Mouse (Mus musculus) intestine, embryonic 16.5 days (tissue): ENCODE data around the gene Spata17. TPM values are rescaled to one million over a fixed set of nuclear protein-coding genes. Genes with fewer than 3 reads are reported as not detected.

Source experiments
- ATAC-seq: fragments of 200-750 bp; cut with Nextera tagmentation; 2 replicates; pipeline ENCODE4 v1.8.0; 2017; ENCODE audit warnings: moderate TSS enrichment, moderate library complexity
- H3K27ac ChIP-seq: fragments of 300-500 bp; sonication (generic); 2 replicates; pipeline ENCODE4 v1.5.1; 2014; ENCODE audit warnings: mild to moderate bottlenecking, low read length
- H3K27me3 ChIP-seq: fragments of 300-500 bp; sonication (generic); replicated peaks from 2 replicates; pipeline ENCODE4 v1.6.1; 2014; ENCODE audit warnings: low read length, control low read depth, mixed read lengths; ENCODE audit not compliant: control insufficient read depth, insufficient read depth
- H3K36me3 ChIP-seq: fragments of 300-500 bp; sonication (generic); 2 replicates; pipeline ENCODE4 v1.6.1; 2014; ENCODE audit warnings: low read length, control low read depth; ENCODE audit not compliant: control insufficient read depth, insufficient read depth
- H3K4me1 ChIP-seq: fragments of 300-500 bp; sonication (generic); 2 replicates; pipeline ENCODE4 v1.6.1; 2014; ENCODE audit warnings: low read length, control low read depth, mixed read lengths; ENCODE audit not compliant: control insufficient read depth, insufficient read depth
- H3K4me2 ChIP-seq: fragments of 300-500 bp; sonication (generic); 2 replicates; pipeline ENCODE4 v1.6.1; 2014; ENCODE audit warnings: low read depth, low read length, control low read depth
- H3K4me3 ChIP-seq: fragments of 300-500 bp; sonication (generic); 2 replicates; pipeline ENCODE4 v1.5.1; 2014; ENCODE audit warnings: mild to moderate bottlenecking, low read length
- H3K9ac ChIP-seq: fragments of 300-500 bp; sonication (generic); 2 replicates; pipeline ENCODE4 v1.6.1; 2014; ENCODE audit warnings: low read depth, low read length
- H3K9me3 ChIP-seq: fragments of 300-500 bp; sonication (generic); 2 replicates; pipeline ENCODE4 v1.6.1; 2016; ENCODE audit warnings: low read length, control low read depth; ENCODE audit not compliant: control insufficient read depth
- WGBS: fragments of 180-500 bp; shearing (Covaris S2); extraction: QIAGEN DNeasy Blood & Tissue Kit; methylation state at CpG from one replicate; pipeline ENCODE4 v1.1.7; 2014; 5-methylcytosine and 5-hydroxymethylcytosine counted together
- polyA plus RNA-seq: library from polyadenylated mRNA; unstranded; fragments of >200 nt; fragmentation: Nextera tagmentation; extraction: Ambion mirVana; gene quantifications from 2 replicates; pipeline ENCODE4 v1.2.1, GENCODE M21; 2015

The Spata17 gene
- polyA plus RNA-seq, 1 experiment from 2014 or later: 0.91 TPM

DNA sequence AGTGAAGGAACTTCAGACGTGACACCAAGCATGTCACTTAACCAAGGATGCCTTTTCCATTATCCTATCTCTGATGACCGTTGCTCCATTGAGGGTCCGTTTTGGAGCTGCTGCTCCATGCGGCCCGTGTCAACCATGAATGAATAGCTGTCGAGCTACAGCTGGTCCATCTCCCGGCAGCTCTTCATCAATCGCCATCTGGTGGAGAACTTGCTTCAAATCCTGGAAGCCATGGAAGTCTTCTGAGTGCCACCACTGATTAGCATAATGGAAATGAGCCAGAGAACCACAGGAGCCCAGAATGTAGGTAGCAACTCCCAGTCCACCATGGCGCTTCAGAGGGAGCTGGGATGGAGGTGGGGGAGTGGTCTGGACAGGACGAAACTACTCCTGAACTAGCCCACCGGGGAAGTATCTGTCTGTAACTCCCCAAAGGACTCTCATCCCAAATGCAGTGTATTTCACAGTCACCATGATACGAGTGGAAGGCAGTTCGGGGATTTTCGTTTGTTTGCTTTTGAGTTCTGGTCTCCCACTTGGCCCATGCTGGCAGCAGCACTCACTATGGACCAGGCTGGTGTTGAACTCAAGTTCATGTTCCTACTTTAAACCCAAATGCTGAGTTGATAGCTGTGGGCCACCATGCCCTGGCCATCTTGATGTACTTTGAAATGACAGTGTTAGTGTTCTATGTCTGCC lies 208.9 kb downstream of the Spata17 start:
- Histone ChIP-seq H3K4me2 (no peak overlapping the region), H3K4me1 (no peaks in the 10 kb centered on the region), H3K36me3 (no peaks in the 10 kb centered on the region), H3K4me3 (no peak overlapping the region), H3K9ac (no peak overlapping the region), H3K27ac (no peak overlapping the region), H3K9me3 (no peaks in the 10 kb centered on the region), H3K27me3 (no peaks in the 10 kb centered on the region)
- no peak for ATAC-seq
- 88% methylated on average over 14 of the region's 14 CpGs for WGBS

DNA sequence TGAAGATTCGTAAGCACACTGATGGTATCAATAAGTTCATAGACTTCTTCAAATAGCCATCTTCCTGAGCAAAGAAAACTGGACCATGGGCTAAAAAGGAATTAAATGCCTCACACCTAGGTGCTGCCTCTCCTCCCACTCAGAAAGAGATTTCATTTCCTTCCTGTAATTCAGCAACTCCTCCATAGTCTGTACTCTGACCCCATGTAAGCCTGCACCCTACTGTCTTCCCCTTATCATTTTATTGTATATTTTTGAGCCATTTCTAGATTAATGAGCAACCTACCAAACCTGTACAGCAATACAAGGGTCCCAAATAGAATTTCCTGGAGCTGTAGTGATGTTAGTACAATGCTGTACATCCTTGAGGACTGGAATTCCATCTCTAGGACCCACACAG lies 211.0 kb downstream of the Spata17 start:
- Histone ChIP-seq H3K27ac (no peak overlapping the region), H3K4me1 (no peaks in the 10 kb centered on the region), H3K9me3 (no peaks in the 10 kb centered on the region), H3K36me3 (no peaks in the 10 kb centered on the region), H3K4me3 (no peak overlapping the region), H3K9ac (no peak overlapping the region), H3K4me2 (no peak overlapping the region), H3K27me3 (no peaks in the 10 kb centered on the region)
- WGBS: 95% methylated on average over 1 of the region's 1 CpGs
- peak; percentile 91 for ATAC-seq

DNA sequence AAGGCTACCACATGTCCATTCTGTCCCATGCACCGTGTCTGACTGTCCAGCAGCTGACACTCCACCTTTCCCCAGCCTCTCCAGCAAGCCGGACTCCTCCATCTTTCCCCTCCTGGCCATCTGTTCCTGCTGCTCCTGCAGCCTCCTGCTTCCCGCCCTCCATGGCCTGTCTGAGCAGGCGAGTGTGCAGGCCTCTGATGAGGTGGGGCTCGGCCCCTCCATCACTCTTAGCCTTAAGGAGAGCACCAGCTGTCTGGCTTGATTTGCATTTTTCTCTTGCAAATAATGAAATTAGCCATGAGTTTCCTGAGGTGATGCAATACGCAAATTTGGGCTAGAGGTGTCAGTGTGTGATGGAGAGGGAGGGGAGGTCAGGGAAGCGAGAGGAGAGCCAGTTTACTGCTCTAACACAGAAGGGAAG lies 211.8 kb downstream of the Spata17 start:
- no peaks in the 10 kb centered on the region for H3K36me3 ChIP-seq
- no peak overlapping the region for H3K4me2 ChIP-seq
- H3K27ac ChIP-seq: no peak overlapping the region
- WGBS: 51% methylated on average over 7 of the region's 7 CpGs
- no peaks in the 10 kb centered on the region for H3K4me1 ChIP-seq
- no peaks in the 10 kb centered on the region for H3K9me3 ChIP-seq
- no peaks in the 10 kb centered on the region for H3K27me3 ChIP-seq
- no peak for ATAC-seq
- H3K4me3 ChIP-seq: no peak overlapping the region
- H3K9ac ChIP-seq: no peak overlapping the region

DNA sequence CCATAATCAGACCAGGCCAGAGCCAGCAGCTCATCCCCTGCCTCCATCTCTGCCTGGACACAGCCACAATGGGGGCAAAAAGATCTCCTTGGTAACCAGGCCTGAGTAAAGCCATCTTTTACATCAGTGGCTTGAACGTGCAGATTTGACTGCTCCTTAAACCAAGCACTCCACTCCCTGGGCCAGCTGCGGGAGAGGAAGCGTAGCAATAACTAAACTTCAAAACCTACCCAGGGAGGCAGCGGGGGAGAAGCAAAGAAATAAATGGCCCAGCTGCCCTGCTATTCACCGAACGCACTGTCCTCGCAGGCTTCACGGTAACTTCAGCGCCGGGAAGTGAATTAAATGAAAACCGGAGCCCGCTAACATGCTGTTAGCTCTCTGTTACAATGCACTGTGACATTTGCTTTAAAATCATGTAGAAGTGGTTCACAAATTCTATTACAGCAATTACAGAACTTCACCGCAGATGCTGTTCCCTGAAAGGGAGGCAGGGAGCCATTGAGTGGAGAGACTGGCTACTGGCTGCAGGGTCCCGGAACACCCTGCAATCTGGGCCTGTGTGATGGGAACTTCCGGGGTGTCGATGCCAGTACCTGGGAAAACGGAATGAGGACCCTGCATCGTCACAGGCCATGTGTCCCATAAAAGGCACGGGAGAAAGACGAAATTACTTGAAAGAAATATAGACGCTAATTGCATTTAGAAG lies 217.5 kb downstream of the Spata17 start:
- Histone ChIP-seq H3K4me3 (no peak overlapping the region), H3K9ac (no peak overlapping the region), H3K36me3 (no peaks in the 10 kb centered on the region), H3K4me2 (no peak overlapping the region), H3K4me1 (no peaks in the 10 kb centered on the region), H3K27me3 (no peaks in the 10 kb centered on the region), H3K27ac (no peak overlapping the region), H3K9me3 (no peaks in the 10 kb centered on the region)
- ATAC-seq: no peak
- 77% methylated on average over 21 of the region's 21 CpGs for WGBS

Other genes with a start within 250 kb of the Spata17 start
- gene D1Pas1, start 248.0 kb downstream of the Spata17 start, polyA plus RNA-seq: 0.04 and 0.06 TPM in 2 replicates
- gene Gpatch2, start within 50 bp of the Spata17 start, polyA plus RNA-seq: 16.5 and 17.0 TPM in 2 replicates